ENCODE assay signal across 8 mouse cellular contexts in genomic region chr14:60554222-60554740, GRCm38 (mm10).
DNase-seq lines count a peak whose midpoint lies in the region; ATAC-seq and TF ChIP-seq lines count a peak whose summit lies in the region.

No protein-coding gene starts in this region.

- TF ChIP-seq EP300 in liver, postnatal 0 days (IDR thresholded peaks at IDR 0.05; ENCODE audit: low read depth), result no peak

- no peaks in the 10 kb centered on the region for H3K9me3 ChIP-seq in liver, postnatal 0 days (ENCODE audit: low read length)
- H3K9me3 ChIP-seq in liver, embryonic 11.5 days (ENCODE audit: control insufficient read depth, low read length), result no peaks in the 10 kb centered on the region
- no peaks in the 10 kb centered on the region for H3K9me3 ChIP-seq in midbrain, embryonic 12.5 days

- H3K4me2 ChIP-seq in liver, postnatal 0 days (ENCODE audit: low read depth, low read length), result 0 out of 2 replicates have a peak overlapping the region, but pooled peaks have one; percentile 9
- no peak overlapping the region for H3K4me2 ChIP-seq in liver, embryonic 11.5 days
- peak overlapping the region; percentile 41 for H3K4me2 ChIP-seq in midbrain, embryonic 12.5 days (replicated peaks)

- no peak overlapping the region for H3K4me3 ChIP-seq in liver, postnatal 0 days (ENCODE audit: low read depth, low read length)
- no peak overlapping the region for H3K4me3 ChIP-seq in liver, embryonic 11.5 days (ENCODE audit: low read depth, low read length)
- H3K4me3 ChIP-seq in layer of hippocampus, adult 2 months, result peak overlapping the region; percentile 17; the same call in 1 of the 2 replicates
- no peak overlapping the region for H3K4me3 ChIP-seq in midbrain, embryonic 12.5 days

- ATAC-seq in liver, postnatal 0 days, result no peak
- no peak for ATAC-seq in liver, embryonic 11.5 days (replicated peaks; ENCODE audit: low FRiP score)
- peak; percentile 93 for ATAC-seq in midbrain, embryonic 12.5 days (ENCODE audit: low FRiP score, low read depth)
- no peak for ATAC-seq in megakaryocyte-erythroid progenitor cell, adult 5-6 weeks (replicated peaks; ENCODE audit: low FRiP score, low TSS enrichment, poor library complexity, severe bottlenecking)

- WGBS in liver, postnatal 0 days (ENCODE audit: insufficient replicate concordance), result 43% methylated on average over 6 of the region's 6 CpGs
- WGBS in liver, embryonic 11.5 days, result 39% methylated on average over 6 of the region's 6 CpGs
- 8% methylated on average over 6 of the region's 6 CpGs for WGBS in midbrain, embryonic 12.5 days

- no peaks in the 10 kb centered on the region for H3K36me3 ChIP-seq in liver, postnatal 0 days (replicated peaks; ENCODE audit: insufficient read depth, low read length)
- no peaks in the 10 kb centered on the region for H3K36me3 ChIP-seq in liver, embryonic 11.5 days (ENCODE audit: control insufficient read depth, insufficient read depth, low read length)
- H3K36me3 ChIP-seq in midbrain, embryonic 12.5 days, result no peaks in the 10 kb centered on the region

- H3K9ac ChIP-seq in liver, postnatal 0 days (replicated peaks), result no peak overlapping the region
- no peak overlapping the region for H3K9ac ChIP-seq in liver, embryonic 11.5 days (ENCODE audit: low read depth, low read length)
- H3K9ac ChIP-seq in midbrain, embryonic 12.5 days (replicated peaks), result 0 out of 2 replicates have a peak overlapping the region, but pooled peaks have one; percentile 15

- no peaks in the 10 kb centered on the region for H3K27me3 ChIP-seq in liver, postnatal 0 days (ENCODE audit: insufficient read depth, low read length)
- no peaks in the 10 kb centered on the region for H3K27me3 ChIP-seq in liver, embryonic 11.5 days (replicated peaks; ENCODE audit: control insufficient read depth, insufficient read depth, low read length)
- H3K27me3 ChIP-seq in midbrain, embryonic 12.5 days, result no peaks in the 10 kb centered on the region

- no peak for TF ChIP-seq CTCF in liver, postnatal 0 days (IDR thresholded peaks at IDR 0.05; ENCODE audit: low read depth)
- peak; percentile 33 for TF ChIP-seq CTCF in layer of hippocampus, adult 2 months (conservative IDR thresholded peaks at IDR 0.05)

- DNase-seq in liver, postnatal 0 days, result no peak
- no peak for DNase-seq in liver, embryonic 11.5 days (ENCODE audit: low spot score)
- DNase-seq in frontal cortex, postnatal 14 days (ENCODE audit: low spot score in 2 of 2), result peak; percentile 70 to 84
- DNase-seq in layer of hippocampus, adult 2 months (ENCODE audit: low spot score in 2 of 2), result peak; percentile 58 to 86
- DNase-seq in adrenal gland, adult (ENCODE audit: inconsistent age in 2 of 2, low spot score in 1 of 2), result no peak
- no peak for DNase-seq in ovary, postnatal 10 days (ENCODE audit: low spot score)

- H3K27ac ChIP-seq in liver, postnatal 0 days (ENCODE audit: low read depth), result no peak overlapping the region
- no peak overlapping the region for H3K27ac ChIP-seq in liver, embryonic 11.5 days (ENCODE audit: low read depth, low read length)
- peak overlapping the region; percentile 85 for H3K27ac ChIP-seq in layer of hippocampus, adult 2 months
- H3K27ac ChIP-seq in midbrain, embryonic 12.5 days (replicated peaks), result peak overlapping the region; percentile 94

- H3K4me1 ChIP-seq in liver, postnatal 0 days (ENCODE audit: insufficient read depth), result no peaks in the 10 kb centered on the region; the same call in 1 of the 2 replicates
- H3K4me1 ChIP-seq in liver, embryonic 11.5 days (replicated peaks; ENCODE audit: control insufficient read depth, insufficient read depth, low read length), result no peaks in the 10 kb centered on the region
- peaks cover 38% of the 10 kb centered on the region for H3K4me1 ChIP-seq in midbrain, embryonic 12.5 days

Comparison
In these comparisons a context has a peak if more than half of its experiments do, and no peak if none do; other contexts are left out.
1. DNase-seq: peak in frontal cortex, postnatal 14 days (2 of 2) and layer of hippocampus, adult 2 months (2 of 2); none in liver, postnatal 0 days (single experiment), liver, embryonic 11.5 days (single experiment), adrenal gland, adult (0 of 2) and ovary, postnatal 10 days (single experiment).
2. H3K27ac ChIP-seq: peak in layer of hippocampus, adult 2 months (single experiment) and midbrain, embryonic 12.5 days (single experiment); none in liver, postnatal 0 days (single experiment) and liver, embryonic 11.5 days (single experiment).